Mouse (Mus musculus): ENCODE results near the gene Olfr1204.

The Olfr1204 gene

GRCm38 (mm10) chr2:88848992-88849391 lies at the start of gene Olfr1204:
TSS of gene Olfr1204 (plus strand) at chr2:88849292.
- no peak for DNase-seq

- no peak for DNase-seq
Observed at GRCm38 (mm10) chr2:88814196-88814595, 34.9 kb upstream of the Olfr1204 start, which contains the start of gene Olfr1202. TSS of gene Olfr1202 (plus strand) at chr2:88814496.

GRCm38 (mm10) chr2:88829437-88829836 lies 19.7 kb upstream of the Olfr1204 start, which contains the start of gene Olfr1205:
TSS of gene Olfr1205 (plus strand) at chr2:88829737.
- no peak for DNase-seq

DNA sequence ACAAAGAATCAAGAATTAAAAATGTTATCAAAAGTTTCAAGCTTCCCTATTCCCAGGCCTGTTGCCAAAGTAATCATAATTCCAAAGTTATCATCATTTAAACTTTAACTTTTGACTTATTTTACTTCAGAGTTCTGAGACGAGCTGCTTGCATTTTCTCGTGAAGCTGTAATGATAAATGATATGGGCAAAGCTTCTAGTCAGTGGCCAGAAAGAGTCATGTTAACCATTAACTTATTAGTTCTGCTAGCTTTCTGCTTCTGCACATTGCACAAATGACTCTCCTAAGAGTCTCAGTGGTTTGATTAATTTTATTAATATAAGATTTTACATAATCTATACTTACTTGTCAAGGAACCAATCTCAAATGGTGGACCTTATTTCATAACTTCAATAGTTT lies 10.6 kb upstream of the Olfr1204 start:
- DNase-seq, result no peak

- DNase-seq, result no peak
Observed at GRCm38 (mm10) chr2:88862931-88863330, 13.8 kb downstream of the Olfr1204 start, which contains the start of gene Olfr1206. TSS of gene Olfr1206 (plus strand) at chr2:88863231.

DNA sequence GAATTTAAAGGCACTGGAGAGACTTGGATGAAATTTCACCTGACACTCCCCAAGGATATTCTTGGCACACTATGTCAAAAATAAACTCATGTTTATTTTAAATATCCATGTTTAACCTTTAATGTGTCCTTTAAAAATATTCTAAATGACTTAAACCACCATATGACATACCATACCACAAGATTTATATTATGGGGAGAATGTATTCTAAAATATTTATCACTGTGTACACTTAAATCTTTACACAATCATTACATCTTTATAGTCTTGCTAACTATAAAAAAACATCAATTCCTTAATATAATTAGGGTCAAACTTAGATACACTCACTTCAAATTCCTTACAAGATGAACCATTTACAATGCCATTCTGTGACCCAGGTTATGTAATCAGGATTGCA lies 53.1 kb downstream of the Olfr1204 start, which contains the start of gene Olfr1208:
Gene Olfr1208, minus strand, starts transcription at position 101 of the 400 bp plus-strand sequence.
- no peak for DNase-seq
